Mouse (Mus musculus) lung, adult 2 months (tissue): ENCODE measurements around the gene Rbfox3.

ENCODE experiments used
- CTCF ChIP-seq: fragments of 200-500 bp; IDR thresholded peaks from 2 replicates; pipeline ENCODE4 v1.5.1; 2011; ENCODE audit warnings: mild to moderate bottlenecking, low read length, control low read depth; ENCODE audit not compliant: insufficient read depth
- POLR2A ChIP-seq: fragments of 200-500 bp; IDR thresholded peaks from 2 replicates; pipeline ENCODE4 v1.6.1; 2011; ENCODE audit warnings: low read depth, mild to moderate bottlenecking, control low read depth, low read length, borderline replicate concordance; ENCODE audit errors: extremely low read depth

GRCm38 (mm10) chr11:118504180-118504454 lies 407.3 kb downstream of the Rbfox3 start:
- no peak for TF ChIP-seq CTCF
- no peak for TF ChIP-seq POLR2A
